Mouse (Mus musculus): ENCODE results near the gene Gna13. TPM values are rescaled to one million over a fixed set of nuclear protein-coding genes. Genes with fewer than 3 reads are reported as not detected.

Gene Gna13
- total RNA-seq, 2 experiments from 2014 or later, result 25.6 to 27.8 TPM

DNA sequence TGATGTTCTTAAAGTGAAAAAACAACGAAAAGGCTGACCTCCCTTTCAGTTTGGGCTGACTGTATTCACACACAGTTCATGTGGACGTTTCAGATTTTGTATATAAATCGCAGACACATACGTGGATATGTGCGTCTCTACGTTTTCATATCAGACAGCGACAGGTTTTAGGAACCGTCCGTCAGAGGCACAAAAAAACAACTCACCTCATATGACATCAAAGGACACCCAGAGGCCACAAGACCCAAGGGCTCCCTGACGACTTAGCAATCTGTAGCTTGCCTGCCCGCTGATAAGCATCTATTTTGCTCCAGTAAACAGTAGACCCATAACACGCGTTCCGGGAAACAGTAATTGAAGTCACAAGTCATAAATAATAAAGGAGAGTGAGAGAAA, 57.9 kb downstream of the Gna13 start:
- TF ChIP-seq CTCF (IDR thresholded peaks at IDR 0.05), result no peak
- Histone ChIP-seq H3K4me3 (no peak overlapping the region), H3K27ac (no peak overlapping the region)
- no peak for DNase-seq
- intact Hi-C loops (cut with DNase I), result no loop called here

DNA sequence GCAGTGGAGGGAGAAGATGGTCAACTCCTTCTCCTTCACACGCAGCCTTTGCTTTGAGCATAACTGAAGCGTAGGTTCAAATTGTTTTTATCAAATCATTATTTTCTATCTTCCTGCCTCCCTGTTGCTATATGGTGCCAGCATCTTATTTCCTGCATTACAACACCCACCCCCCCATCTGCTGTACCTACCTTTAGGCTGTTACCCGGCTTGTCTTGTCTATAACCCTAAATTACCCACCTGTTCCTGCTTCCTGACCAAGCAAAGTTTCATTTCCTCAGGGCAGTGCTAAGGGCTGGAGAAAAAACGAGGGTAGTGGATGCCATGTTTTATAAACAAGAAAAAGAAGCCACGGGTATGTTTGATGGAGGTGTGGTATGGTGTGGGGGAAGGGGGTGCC, 58.6 kb downstream of the Gna13 start:
- Histone ChIP-seq H3K27ac (no peak overlapping the region), H3K4me3 (no peak overlapping the region)
- no peak for TF ChIP-seq CTCF (IDR thresholded peaks at IDR 0.05)
- no peak for DNase-seq
- intact Hi-C loops (cut with DNase I), result no loop called here

DNA sequence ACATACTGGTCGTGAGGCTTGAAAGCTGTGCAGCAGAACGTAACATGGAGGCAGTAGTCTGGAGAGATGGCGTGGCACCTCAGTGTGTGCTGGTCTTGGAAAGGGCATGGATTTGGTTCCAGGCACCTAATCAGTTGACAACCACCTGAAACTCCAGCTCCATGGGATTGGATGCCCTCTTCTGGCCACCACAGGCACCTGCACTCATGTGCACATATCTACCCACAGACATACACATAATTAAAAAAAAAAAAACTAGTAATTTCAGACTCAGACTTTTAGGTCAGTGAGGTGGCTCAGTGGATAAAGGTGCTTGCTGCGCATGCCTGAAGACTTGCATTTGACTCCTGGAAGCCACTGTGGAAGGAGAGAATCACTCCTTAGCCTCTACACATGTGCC, 59.6 kb downstream of the Gna13 start:
- 0 out of 2 replicates have a peak, but pooled peaks have one; percentile 6 for TF ChIP-seq CTCF (IDR thresholded peaks at IDR 0.05)
- Histone ChIP-seq H3K4me3 (no peak overlapping the region), H3K27ac (no peak overlapping the region)
- intact Hi-C loops (cut with DNase I), result no loop called here
- no peak for DNase-seq

DNA sequence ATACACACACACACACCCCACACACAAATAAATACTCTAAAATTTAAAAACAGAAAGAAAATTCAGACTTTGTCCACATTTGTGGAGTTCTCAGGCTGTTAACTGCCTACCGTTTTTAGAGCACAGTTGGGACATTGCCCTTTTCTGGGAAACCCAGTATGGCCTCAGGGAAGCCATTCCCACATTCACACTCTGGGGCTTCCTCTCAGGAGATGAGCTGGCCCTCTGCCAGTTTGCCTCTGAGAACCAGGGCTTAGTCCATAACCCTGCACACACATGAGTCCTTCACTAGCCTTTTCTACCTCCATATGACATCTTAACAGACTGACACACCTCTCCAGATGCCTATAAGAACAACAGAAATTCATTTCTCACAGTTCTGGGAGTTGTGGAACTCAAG, 60.7 kb downstream of the Gna13 start:
- intact Hi-C loops (cut with DNase I), result no loop called here
- DNase-seq, result no peak
- Histone ChIP-seq H3K4me3 (no peak overlapping the region), H3K27ac (no peak overlapping the region)
- no peak for TF ChIP-seq CTCF (IDR thresholded peaks at IDR 0.05)

DNA sequence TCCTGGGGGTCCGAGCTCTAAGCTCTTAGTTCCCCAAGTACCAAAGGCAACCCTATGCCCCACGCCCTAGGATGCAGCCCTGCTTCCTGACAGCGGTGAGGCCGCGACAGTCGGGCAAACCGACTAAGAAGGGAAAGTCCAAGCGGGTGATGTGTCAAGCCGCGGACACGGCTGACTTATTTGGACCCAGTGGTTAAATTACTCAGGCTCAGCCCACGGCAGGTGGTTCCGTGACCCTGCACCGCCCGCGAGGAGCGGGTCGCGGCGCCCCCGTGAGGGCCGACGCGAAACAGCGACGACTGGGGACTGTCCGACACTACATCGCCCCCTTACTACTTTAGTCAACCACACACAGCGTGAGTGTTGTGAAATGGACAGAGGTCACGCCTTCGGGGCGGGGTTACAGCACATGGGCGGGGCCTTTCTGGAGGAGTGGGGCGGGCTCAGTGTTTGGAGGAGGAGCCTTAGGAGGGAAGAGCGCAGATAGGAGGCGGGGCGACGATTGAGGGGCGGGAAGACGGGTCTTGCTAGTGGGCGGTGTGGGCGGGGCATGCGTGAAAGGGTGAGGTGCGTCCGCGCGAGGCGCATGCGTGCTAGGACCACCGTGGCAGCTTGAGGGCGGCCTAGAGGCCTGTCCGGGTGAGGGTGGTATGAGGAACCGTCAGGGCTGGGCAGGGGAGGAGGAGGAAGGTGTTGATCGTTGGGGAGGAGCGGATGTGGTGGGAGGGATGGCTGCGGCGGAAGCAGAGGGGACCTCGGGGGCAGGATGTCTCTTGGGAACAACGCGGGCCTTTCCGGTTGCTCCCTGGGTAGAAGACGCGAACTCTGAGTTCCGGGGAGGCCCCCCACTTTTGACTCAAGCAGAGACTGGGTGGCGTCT, 63.0 kb downstream of the Gna13 start, which contains the start of gene Amz2:
Amz2 (plus strand) TSS at position 555 of the 880 bp plus-strand sequence.
- Histone ChIP-seq H3K27ac (peak within 1 kb of the TSS; percentile 89), H3K4me3 (peak within 1 kb of the TSS; percentile 87)
- TF ChIP-seq CTCF (IDR thresholded peaks at IDR 0.05), result peak; percentile 91
- peak; percentile 99 for DNase-seq
- intact Hi-C loops (cut with DNase I), result loop anchor here (1.0 to 2.0 kb wide), 3 partner anchors 55 to 94 kb away; partner anchors contain the start of gene Gna13

DNA sequence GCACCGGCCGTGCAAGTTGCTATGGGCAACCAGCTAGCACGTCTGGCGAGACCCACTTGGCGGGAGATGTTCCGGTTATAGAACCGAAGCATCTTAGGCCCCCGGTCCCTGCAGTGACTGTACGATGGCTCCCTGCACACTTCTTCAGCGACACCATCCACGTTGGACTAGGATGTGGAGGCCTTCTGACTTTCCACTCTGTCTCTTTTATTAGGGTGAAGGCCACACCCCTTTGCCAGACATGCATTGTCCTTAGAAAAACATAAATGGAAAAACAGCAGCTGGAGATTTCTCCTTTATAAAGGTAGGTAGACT, 63.6 kb downstream of the Gna13 start:
- DNase-seq, result no peak
- Histone ChIP-seq H3K4me3 (peak overlapping the region; percentile 87), H3K27ac (peak overlapping the region; percentile 89)
- intact Hi-C loops (cut with DNase I), result no loop called here
- TF ChIP-seq CTCF (IDR thresholded peaks at IDR 0.05), result no peak

DNA sequence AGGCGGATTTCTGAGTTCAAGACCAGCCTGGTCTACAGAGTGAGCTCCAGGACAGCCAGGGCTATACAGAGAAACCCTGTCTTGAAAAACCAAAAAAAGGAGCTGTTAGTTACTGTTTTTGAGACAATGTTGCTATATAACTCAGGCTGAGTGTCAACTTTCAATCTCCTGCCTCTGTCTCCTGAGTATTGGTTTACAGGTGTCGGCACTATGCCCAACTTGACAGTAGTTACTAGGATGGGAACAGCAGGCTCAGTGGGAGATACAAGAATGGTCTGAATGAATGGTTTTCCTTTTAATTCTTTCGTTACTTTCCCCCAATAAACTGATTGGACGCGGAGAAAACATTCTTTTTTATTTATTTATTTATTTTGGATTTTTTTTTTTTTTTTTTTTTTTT, 64.7 kb downstream of the Gna13 start:
- no peak for DNase-seq
- no peak for TF ChIP-seq CTCF (IDR thresholded peaks at IDR 0.05)
- Histone ChIP-seq H3K27ac (no peak overlapping the region), H3K4me3 (no peak overlapping the region)
- intact Hi-C loops (cut with DNase I), result no loop called here

DNA sequence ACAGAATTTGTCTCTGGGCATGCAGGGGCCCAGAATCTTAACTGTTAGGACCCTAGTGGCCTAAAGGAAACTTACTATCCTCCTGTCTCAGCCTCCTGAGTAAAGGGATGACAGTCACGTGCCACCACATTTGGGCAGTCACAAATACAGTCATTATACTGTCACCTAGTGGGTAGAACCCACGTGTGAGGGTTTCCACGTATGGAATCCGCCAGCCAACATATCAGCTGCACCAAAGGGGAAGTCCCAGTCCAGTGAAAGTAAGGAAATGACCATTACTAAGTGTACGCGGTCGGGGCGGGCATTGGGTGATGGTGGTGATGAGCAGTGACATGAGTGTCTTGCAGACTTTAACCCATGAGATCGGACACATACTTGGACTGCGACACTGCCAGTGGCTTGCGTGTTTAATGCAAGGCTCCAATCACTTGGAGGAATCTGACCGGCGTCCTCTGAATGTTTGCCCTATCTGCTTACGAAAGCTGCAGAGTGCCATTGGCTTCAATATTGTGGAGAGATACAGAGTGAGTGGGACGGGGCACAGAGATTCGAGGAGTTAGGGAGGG, 71.7 kb downstream of the Gna13 start:
- intact Hi-C loops (cut with DNase I), result no loop called here
- Histone ChIP-seq H3K4me3 (no peak overlapping the region), H3K27ac (no peak overlapping the region)
- TF ChIP-seq CTCF (IDR thresholded peaks at IDR 0.05), result no peak
- DNase-seq, result no peak

DNA sequence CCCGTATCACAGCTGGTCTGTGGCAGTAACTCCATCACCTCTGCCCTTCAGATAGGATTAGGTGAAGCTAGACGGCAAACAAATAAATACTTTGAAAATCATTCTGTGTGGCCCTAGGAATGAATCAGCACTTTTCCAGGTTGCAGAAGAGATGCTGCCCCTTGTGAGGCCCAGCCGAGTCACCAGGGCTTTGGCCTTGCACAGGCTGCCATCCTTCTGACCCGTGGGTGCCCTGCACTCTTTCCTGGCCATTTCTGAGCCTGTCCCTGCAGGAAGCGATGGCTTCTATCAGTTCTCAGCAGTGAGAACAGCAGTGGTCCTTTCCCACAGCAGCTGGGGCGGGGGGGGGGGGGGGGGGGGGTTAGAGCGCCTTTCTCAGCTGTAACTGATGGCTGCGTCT, 74.3 kb downstream of the Gna13 start:
- DNase-seq, result no peak
- intact Hi-C loops (cut with DNase I), result no loop called here
- H3K4me3 ChIP-seq, result no peak overlapping the region
- no peak overlapping the region for H3K27ac ChIP-seq
- no peak for TF ChIP-seq CTCF (IDR thresholded peaks at IDR 0.05)

DNA sequence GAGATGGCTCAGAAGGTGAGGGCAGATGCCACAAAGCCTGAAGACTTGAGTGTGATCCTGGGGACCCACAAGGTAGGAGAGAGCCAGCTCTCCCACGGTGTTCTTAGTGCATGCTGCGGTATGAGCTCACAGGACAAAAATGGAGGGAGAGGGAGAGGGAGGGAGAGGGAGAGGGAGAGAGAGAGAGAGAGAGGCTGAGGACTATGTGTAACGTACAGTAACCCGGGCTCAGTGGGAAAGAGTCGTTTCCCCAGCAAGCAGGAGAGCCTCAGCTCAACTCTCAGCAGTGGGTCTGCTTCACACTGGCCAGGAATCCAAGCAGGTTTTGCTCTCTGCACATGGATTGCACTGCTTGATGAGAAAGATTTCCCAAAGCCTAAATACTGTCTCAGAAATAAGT, 76.6 kb downstream of the Gna13 start:
- peak overlapping the region; percentile 81 for H3K4me3 ChIP-seq
- intact Hi-C loops (cut with DNase I), result no loop called here
- TF ChIP-seq CTCF (IDR thresholded peaks at IDR 0.05), result no peak

DNA sequence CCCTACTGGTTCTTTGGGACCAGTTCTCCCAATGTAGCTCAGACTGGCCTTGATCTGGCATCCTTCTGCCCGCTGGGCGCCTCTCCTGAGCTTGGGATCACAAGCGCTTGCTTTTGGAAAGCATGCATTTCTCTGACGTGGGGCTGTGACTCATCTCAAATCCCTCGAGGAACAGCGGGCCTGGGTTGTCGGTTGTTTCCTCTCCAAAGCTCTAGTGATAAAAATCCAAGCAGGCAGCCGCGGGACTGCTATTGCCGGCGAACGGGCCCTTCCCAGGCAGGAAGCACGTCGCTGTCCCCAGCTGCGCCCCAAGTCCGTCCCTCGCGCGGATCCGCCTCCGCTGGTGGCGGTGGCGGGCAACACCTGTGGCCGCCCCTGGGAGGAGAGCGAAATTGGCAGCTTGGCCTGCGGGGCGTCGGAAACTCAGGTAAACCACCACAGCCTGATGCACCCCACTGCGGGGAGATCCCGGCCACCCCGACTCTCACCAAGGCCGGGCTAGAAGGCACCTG, 77.3 kb downstream of the Gna13 start:
- intact Hi-C loops (cut with DNase I), result no loop called here
- peak; percentile 52 for TF ChIP-seq CTCF (IDR thresholded peaks at IDR 0.05)
- H3K4me3 ChIP-seq, result peak overlapping the region; percentile 81
- DNase-seq, result peak; percentile 86
- peak overlapping the region; percentile 75 for H3K27ac ChIP-seq

More for the DNA sequence above, 76.6 kb downstream of the Gna13 start:
- peak overlapping the region; percentile 75 for H3K27ac ChIP-seq
- DNase-seq, result no peak

DNA sequence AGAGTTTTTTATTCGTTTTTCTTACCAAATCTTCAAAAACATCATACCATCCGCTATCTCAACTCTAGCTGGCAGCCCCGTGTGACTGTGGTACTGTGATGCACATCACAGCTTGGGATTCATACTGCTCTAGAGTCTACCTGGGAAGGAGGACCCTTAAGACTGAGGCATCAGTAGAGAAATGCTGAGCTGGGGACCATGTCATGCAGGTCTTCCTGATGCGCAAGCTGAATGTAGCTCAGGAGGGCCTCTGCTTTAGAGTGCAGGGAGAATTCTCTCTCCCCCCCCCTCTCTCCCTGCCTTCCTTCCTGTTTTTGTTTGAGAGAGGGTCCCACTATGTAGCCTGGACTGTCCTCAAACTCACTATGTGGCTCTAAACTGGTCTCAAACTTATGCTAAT, 78.0 kb downstream of the Gna13 start:
- intact Hi-C loops (cut with DNase I), result no loop called here
- no peak for DNase-seq
- Histone ChIP-seq H3K4me3 (peak overlapping the region; percentile 81), H3K27ac (no peak overlapping the region)
- TF ChIP-seq CTCF (IDR thresholded peaks at IDR 0.05), result no peak

DNA sequence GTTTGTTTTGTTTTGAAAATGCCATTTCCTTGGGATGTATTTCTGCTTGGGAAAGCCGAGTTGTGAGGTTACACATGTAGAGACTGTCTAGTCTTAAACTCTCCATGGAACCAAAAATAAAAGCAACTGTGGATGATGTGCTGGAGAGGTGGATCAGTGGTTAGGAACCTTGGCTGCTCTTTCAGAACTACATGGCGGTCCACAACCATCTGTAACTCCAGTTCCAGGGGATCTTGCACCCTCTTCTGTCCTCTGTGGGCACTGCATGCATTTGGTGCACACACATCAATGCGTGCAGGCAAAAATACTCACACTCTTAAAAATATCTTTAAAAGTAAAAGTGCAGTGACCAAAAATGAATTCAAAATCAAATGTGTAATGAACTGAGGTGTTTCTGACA, 78.5 kb downstream of the Gna13 start:
- H3K27ac ChIP-seq, result no peak overlapping the region
- TF ChIP-seq CTCF (IDR thresholded peaks at IDR 0.05), result peak; percentile 67
- H3K4me3 ChIP-seq, result no peak overlapping the region
- intact Hi-C loops (cut with DNase I), result no loop called here
- peak; percentile 37 for DNase-seq

Measured in gastrocnemius, adult 2 months (tissue).